Mouse (Mus musculus): ENCODE results near the gene Raver2.

DNA sequence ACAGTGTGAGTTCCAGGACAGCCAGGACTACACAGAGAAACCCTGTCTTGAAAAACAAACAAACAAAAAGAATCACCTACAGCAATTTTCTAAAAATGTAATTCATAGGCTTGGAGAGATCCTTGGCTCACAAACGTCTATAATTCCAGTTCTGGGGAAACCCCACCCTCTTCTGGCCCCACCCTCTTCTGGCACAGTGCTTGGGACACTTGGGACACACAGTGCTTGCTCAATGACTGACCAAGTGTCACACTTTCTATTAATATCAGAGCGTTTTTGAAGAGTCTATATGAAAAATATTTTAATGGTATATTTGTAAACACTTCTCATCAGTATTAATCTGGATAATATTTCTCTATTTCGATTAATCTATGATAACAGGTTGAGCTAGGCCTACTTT is 35.7 kb upstream of the Raver2 start:
- TF ChIP-seq CTCF (IDR thresholded peaks at IDR 0.05; ENCODE audit: low read depth) (no peak), EP300 (IDR thresholded peaks at IDR 0.05; ENCODE audit: low read depth) (no peak)

Data from liver, embryonic 14.5 days (tissue).